Mouse (Mus musculus): ENCODE results near the gene Ms4a12. TPM values are rescaled to one million over a fixed set of nuclear protein-coding genes. Genes with fewer than 3 reads are reported as not detected.

Gene Ms4a12
- not detected in 2 replicates for polyA plus RNA-seq (2012; rRNA removed)

DNA sequence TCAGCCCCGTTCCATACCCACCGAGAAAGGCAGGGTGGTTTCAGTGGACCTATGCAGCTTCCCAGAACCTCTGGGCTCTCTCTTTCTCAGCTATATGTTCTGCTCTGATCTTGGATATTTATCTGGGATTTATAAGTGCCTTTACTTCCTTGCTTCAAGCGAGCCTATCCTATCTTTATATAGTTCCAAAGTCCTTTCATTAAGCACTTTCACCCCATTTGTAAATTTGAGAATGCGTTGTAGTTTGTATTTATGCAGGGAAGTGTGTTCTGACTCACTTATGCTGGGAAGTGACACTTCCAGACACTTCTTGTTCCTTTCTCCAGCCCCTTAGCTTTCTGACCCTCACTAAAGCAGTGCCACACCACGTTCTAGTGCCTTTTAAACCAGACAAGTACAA lies at the start of gene Ms4a12:
Gene Ms4a12 (minus strand): TSS at position 101 of the 400 bp plus-strand sequence.

DNA sequence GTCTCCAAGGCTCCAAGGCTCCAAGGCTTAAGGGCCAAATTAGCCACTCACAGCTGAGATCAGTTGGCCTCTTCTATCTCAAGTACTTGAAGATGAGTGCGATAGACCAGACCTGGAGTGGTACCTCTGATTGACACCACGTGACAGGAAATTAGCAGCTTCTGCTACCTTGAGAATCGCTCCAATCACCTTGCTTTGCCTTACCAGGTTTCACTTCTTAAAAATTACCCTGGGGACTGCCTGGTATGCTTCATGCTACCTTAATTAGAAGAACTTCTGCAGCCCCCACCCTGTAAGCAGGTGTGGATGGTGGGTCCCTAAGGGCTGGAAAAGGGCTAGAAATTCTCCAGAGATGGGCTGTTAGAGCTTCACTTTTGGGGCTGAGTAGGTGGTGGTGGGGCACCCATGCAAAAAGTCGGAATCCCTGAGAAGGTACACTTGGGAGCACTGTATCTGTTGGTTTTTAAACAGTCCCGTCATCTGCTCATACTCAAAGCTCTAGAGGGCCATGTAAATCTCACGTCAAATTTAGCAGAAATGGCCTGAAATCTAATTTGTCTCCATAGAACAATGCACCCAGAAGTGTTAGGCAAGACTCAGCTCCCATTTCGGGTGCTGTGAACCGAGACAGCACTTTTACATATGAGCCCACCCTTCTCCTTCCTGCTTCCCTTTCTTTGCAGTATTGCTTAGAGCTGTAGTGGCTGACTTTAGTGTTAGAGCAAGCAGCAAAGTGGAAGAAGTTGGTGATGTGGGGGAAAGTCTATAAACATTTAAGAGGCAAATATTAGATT lies 34.0 kb upstream of the Ms4a12 start, which contains the start of gene Ms4a1:
Gene Ms4a1 (minus strand): TSS at position 190 of the 794 bp plus-strand sequence.

DNA sequence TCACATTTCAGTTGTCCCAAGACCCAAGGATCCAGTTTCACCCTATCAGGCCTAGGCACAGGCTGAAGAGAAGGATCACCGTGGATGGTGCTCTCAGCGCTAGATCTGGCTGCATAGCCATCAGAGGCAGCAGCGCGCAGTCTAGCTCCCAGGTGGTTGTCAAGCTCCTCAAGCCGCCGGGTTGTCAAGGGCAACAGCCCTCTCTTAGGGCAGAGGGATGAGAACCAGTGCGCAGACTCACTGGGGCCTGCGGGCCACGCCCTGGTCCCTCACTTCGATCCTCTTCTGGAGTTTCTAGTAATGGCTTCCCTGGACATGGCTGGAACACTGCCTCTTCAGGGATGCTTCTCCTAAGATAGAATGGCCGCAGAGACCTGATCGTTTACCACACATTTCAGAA lies 35.7 kb downstream of the Ms4a12 start, which contains the start of gene Ms4a13:
Gene Ms4a13 (minus strand): TSS at position 192 of the 400 bp plus-strand sequence.

DNA sequence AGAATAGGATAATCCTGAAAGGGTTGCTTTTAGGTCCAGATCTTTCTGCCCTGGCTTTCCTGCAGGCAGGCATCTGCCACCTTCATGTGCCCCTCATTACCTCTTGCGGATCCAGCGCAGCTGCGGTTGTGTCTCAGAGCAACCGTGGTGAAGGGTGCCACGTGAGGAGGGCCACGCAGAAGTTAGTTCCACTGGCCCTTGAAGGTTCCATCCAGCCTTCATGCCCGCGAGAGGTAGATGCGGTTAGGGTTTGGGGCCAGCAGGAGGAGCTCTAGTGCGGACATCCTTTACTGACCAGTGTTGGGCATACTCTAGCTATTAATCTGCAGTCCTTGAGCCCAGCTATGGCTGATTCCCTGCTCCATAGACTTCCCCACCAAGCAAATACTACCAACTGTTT lies 67.1 kb downstream of the Ms4a12 start, which contains the start of gene 1700025F22Rik:
Gene 1700025F22Rik (minus strand): TSS at position 149 of the 400 bp plus-strand sequence.

Other genes starting within 250 kb of the Ms4a12 start
- gene Ms4a15, start 239.2 kb downstream of the Ms4a12 start, polyA plus RNA-seq (2012; rRNA removed), result 0.15 and 0.28 TPM in 2 replicates
- 0.39 and 0.58 TPM in 2 replicates for gene Ms4a18, start 214.4 kb downstream of the Ms4a12 start, polyA plus RNA-seq (2012; rRNA removed)
- gene Ms4a8a, start 151.3 kb downstream of the Ms4a12 start, polyA plus RNA-seq (2012; rRNA removed), result 1.2 and 1.4 TPM in 2 replicates
- gene 1700017D01Rik, start 101.6 kb downstream of the Ms4a12 start, polyA plus RNA-seq (2012; rRNA removed), result not detected in 2 replicates
- not detected in 2 replicates for gene 1700025F22Rik, start 67.1 kb downstream of the Ms4a12 start, polyA plus RNA-seq (2012; rRNA removed)
- gene Ms4a13, start 35.7 kb downstream of the Ms4a12 start, polyA plus RNA-seq (2012; rRNA removed), result not detected in 2 replicates
- 0.05 TPM in 1 of 2 replicates, not detected in the other for gene Ms4a1, start 33.8 kb upstream of the Ms4a12 start, polyA plus RNA-seq (2012; rRNA removed)
- not detected in 2 replicates for gene Ms4a5, start 51.4 kb upstream of the Ms4a12 start, polyA plus RNA-seq (2012; rRNA removed)
- gene Ms4a14, start 82.0 kb upstream of the Ms4a12 start, polyA plus RNA-seq (2012; rRNA removed), result 0.15 and 0.25 TPM in 2 replicates
- gene Ms4a7, start 103.7 kb upstream of the Ms4a12 start, polyA plus RNA-seq (2012; rRNA removed), result 2.5 TPM in 2 replicates
- 0.18 and 0.20 TPM in 2 replicates for gene Ms4a4a, start 143.1 kb upstream of the Ms4a12 start, polyA plus RNA-seq (2012; rRNA removed)
- 0.11 and 0.48 TPM in 2 replicates for gene Ms4a4c, start 172.3 kb upstream of the Ms4a12 start, polyA plus RNA-seq (2012; rRNA removed)
- 0.46 and 0.55 TPM in 2 replicates for gene Ms4a4b, start 211.1 kb upstream of the Ms4a12 start, polyA plus RNA-seq (2012; rRNA removed)
- gene Ms4a6c, start 236.9 kb upstream of the Ms4a12 start, polyA plus RNA-seq (2012; rRNA removed), result 1.8 and 2.4 TPM in 2 replicates